Mouse (Mus musculus) c-Kit-positive CD71-positive TER-119-negative erythroid progenitor cells, embryonic 14.5 days (primary cell): ENCODE data around the gene Arhgap36.

Experiments
- DNase-seq: peaks from one replicate; pipeline ENCODE4 v3.0.0-alpha.2; 2013; ENCODE audit warnings: low read depth

Gene Arhgap36

GRCm38 (mm10) chrX:49463442-49463970 lies at the start of gene Arhgap36:
Arhgap36 (plus strand) TSS chrX:49463945.
- DNase-seq, result no peak

GRCm38 (mm10) chrX:49457781-49458180 lies 6.0 kb upstream of the Arhgap36 start:
- DNase-seq, result no peak

- DNase-seq, result no peak
Observed at GRCm38 (mm10) chrX:49470287-49471054, 6.7 kb downstream of the Arhgap36 start.

- DNase-seq, result no peak
Observed at GRCm38 (mm10) chrX:49479968-49480809, 16.4 kb downstream of the Arhgap36 start.

GRCm38 (mm10) chrX:49480846-49481245 lies 17.1 kb downstream of the Arhgap36 start:
- no peak for DNase-seq

GRCm38 (mm10) chrX:49489141-49489540 lies 25.4 kb downstream of the Arhgap36 start:
- no peak for DNase-seq

GRCm38 (mm10) chrX:49493739-49494449 lies 30.1 kb downstream of the Arhgap36 start:
- no peak for DNase-seq
